Mouse (Mus musculus): ENCODE data around the gene Nr2e1.

The Nr2e1 gene

GRCm38 (mm10) chr10:42583157-42583872 is at the start of gene Nr2e1, which contains the start of gene Ostm1:
Gene Nr2e1, minus strand, starts transcription at chr10:42583632.
Gene Ostm1, plus strand, starts transcription at chr10:42583822.
- Histone ChIP-seq H3K4me3 (replicated peaks; ENCODE audit: low read length) (peak within 1 kb of the TSS; percentile 66), H3K27me3 (ENCODE audit: insufficient read depth, low read length) (peaks cover 99% of the 10 kb centered on the region), H3K9me3 (ENCODE audit: low read length) (no peaks in the 10 kb centered on the region), H3K36me3 (ENCODE audit: insufficient read depth, low read length) (no peaks in the 10 kb centered on the region), H3K4me1 (replicated peaks; ENCODE audit: low read depth, low read length) (peaks cover 67% of the 10 kb centered on the region)
- TF ChIP-seq NANOG (IDR thresholded peaks at IDR 0.05; ENCODE audit: borderline replicate concordance, low read length) (no peak), CTCF (conservative IDR thresholded peaks at IDR 0.05; ENCODE audit: low read length) (no peak), POU5F1 (IDR thresholded peaks at IDR 0.05; ENCODE audit: borderline replicate concordance, low read length) (no peak)

GRCm38 (mm10) chr10:42632453-42633360 is 49.3 kb upstream of the Nr2e1 start:
- Histone ChIP-seq H3K27me3 (ENCODE audit: insufficient read depth, low read length) (peaks cover 91% of the 10 kb centered on the region), H3K9me3 (ENCODE audit: low read length) (no peaks in the 10 kb centered on the region), H3K4me3 (replicated peaks; ENCODE audit: low read length) (peak overlapping the region; percentile 45), H3K36me3 (ENCODE audit: insufficient read depth, low read length) (no peaks in the 10 kb centered on the region), H3K4me1 (replicated peaks; ENCODE audit: low read depth, low read length) (peaks cover 58% of the 10 kb centered on the region)
- TF ChIP-seq CTCF (conservative IDR thresholded peaks at IDR 0.05; ENCODE audit: low read length): no peak
- TF ChIP-seq NANOG (IDR thresholded peaks at IDR 0.05; ENCODE audit: borderline replicate concordance, low read length): no peak
- no peak for TF ChIP-seq POU5F1 (IDR thresholded peaks at IDR 0.05; ENCODE audit: borderline replicate concordance, low read length)

GRCm38 (mm10) chr10:42631754-42632452 is 48.5 kb upstream of the Nr2e1 start:
- TF ChIP-seq CTCF (conservative IDR thresholded peaks at IDR 0.05; ENCODE audit: low read length) (no peak), NANOG (IDR thresholded peaks at IDR 0.05; ENCODE audit: borderline replicate concordance, low read length) (no peak), POU5F1 (IDR thresholded peaks at IDR 0.05; ENCODE audit: borderline replicate concordance, low read length) (no peak)
- H3K4me3 ChIP-seq (replicated peaks; ENCODE audit: low read length): peak overlapping the region; percentile 41
- H3K36me3 ChIP-seq (ENCODE audit: insufficient read depth, low read length): no peaks in the 10 kb centered on the region
- H3K27me3 ChIP-seq (ENCODE audit: insufficient read depth, low read length): peaks cover 93% of the 10 kb centered on the region
- H3K9me3 ChIP-seq (ENCODE audit: low read length): no peaks in the 10 kb centered on the region
- H3K4me1 ChIP-seq (replicated peaks; ENCODE audit: low read depth, low read length): peaks cover 51% of the 10 kb centered on the region

- Histone ChIP-seq H3K36me3 (ENCODE audit: insufficient read depth, low read length) (no peaks in the 10 kb centered on the region), H3K4me1 (replicated peaks; ENCODE audit: low read depth, low read length) (peaks cover 41% of the 10 kb centered on the region), H3K4me3 (replicated peaks; ENCODE audit: low read length) (no peak overlapping the region), H3K9me3 (ENCODE audit: low read length) (no peaks in the 10 kb centered on the region), H3K27me3 (ENCODE audit: insufficient read depth, low read length) (peaks cover 93% of the 10 kb centered on the region)
- TF ChIP-seq CTCF (conservative IDR thresholded peaks at IDR 0.05; ENCODE audit: low read length) (no peak), NANOG (IDR thresholded peaks at IDR 0.05; ENCODE audit: borderline replicate concordance, low read length) (no peak), POU5F1 (IDR thresholded peaks at IDR 0.05; ENCODE audit: borderline replicate concordance, low read length) (no peak)
Observed at GRCm38 (mm10) chr10:42630596-42631355, 47.3 kb upstream of the Nr2e1 start.

GRCm38 (mm10) chr10:42625907-42626306 is 42.5 kb upstream of the Nr2e1 start:
- peaks cover 54% of the 10 kb centered on the region for H3K27me3 ChIP-seq (ENCODE audit: insufficient read depth, low read length)
- no peaks in the 10 kb centered on the region for H3K36me3 ChIP-seq (ENCODE audit: insufficient read depth, low read length)
- peaks cover 6% of the 10 kb centered on the region for H3K4me1 ChIP-seq (replicated peaks; ENCODE audit: low read depth, low read length)
- TF ChIP-seq CTCF (conservative IDR thresholded peaks at IDR 0.05; ENCODE audit: low read length): no peak
- TF ChIP-seq NANOG (IDR thresholded peaks at IDR 0.05; ENCODE audit: borderline replicate concordance, low read length): no peak
- no peak for TF ChIP-seq POU5F1 (IDR thresholded peaks at IDR 0.05; ENCODE audit: borderline replicate concordance, low read length)
- H3K9me3 ChIP-seq (ENCODE audit: low read length): no peaks in the 10 kb centered on the region
- no peak overlapping the region for H3K4me3 ChIP-seq (replicated peaks; ENCODE audit: low read length)

- Histone ChIP-seq H3K4me3 (replicated peaks; ENCODE audit: low read length) (no peak overlapping the region), H3K36me3 (ENCODE audit: insufficient read depth, low read length) (no peaks in the 10 kb centered on the region), H3K9me3 (ENCODE audit: low read length) (no peaks in the 10 kb centered on the region), H3K4me1 (replicated peaks; ENCODE audit: low read depth, low read length) (peaks cover 18% of the 10 kb centered on the region), H3K27me3 (ENCODE audit: insufficient read depth, low read length) (peaks cover 61% of the 10 kb centered on the region)
- TF ChIP-seq POU5F1 (IDR thresholded peaks at IDR 0.05; ENCODE audit: borderline replicate concordance, low read length) (no peak), CTCF (conservative IDR thresholded peaks at IDR 0.05; ENCODE audit: low read length) (no peak), NANOG (IDR thresholded peaks at IDR 0.05; ENCODE audit: borderline replicate concordance, low read length) (no peak)
Observed at GRCm38 (mm10) chr10:42618291-42618690, 34.9 kb upstream of the Nr2e1 start.

- Histone ChIP-seq H3K27me3 (ENCODE audit: insufficient read depth, low read length) (peaks cover 86% of the 10 kb centered on the region), H3K36me3 (ENCODE audit: insufficient read depth, low read length) (no peaks in the 10 kb centered on the region), H3K4me3 (replicated peaks; ENCODE audit: low read length) (no peak overlapping the region), H3K9me3 (ENCODE audit: low read length) (no peaks in the 10 kb centered on the region), H3K4me1 (replicated peaks; ENCODE audit: low read depth, low read length) (peaks cover 23% of the 10 kb centered on the region)
- TF ChIP-seq NANOG (IDR thresholded peaks at IDR 0.05; ENCODE audit: borderline replicate concordance, low read length) (no peak), POU5F1 (IDR thresholded peaks at IDR 0.05; ENCODE audit: borderline replicate concordance, low read length) (no peak), CTCF (conservative IDR thresholded peaks at IDR 0.05; ENCODE audit: low read length) (no peak)
Observed at GRCm38 (mm10) chr10:42614766-42615165, 31.3 kb upstream of the Nr2e1 start.
